Mouse (Mus musculus): ENCODE data around the gene Vtcn1.

DNA sequence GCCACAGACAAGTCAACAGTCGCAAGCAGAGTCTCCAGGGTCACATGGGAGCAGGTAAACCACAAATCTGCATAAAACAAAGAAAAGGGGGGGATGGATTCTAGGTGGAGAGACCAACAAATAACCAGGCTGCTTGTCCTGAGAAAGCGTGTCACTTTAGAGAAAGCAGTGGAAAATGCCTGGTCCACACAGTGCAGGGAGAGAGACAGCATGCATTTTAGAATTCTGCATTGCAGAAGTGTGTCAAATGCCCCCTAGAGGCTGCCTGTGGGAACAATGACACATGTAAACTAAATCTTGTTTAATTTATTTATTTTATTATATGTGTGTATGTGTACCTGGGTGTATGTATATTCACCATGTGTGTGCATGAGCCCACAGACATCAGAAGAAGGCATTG, 4.0 kb upstream of the Vtcn1 start:
- peak; percentile 47 for TF ChIP-seq CTCF (conservative IDR thresholded peaks at IDR 0.05; ENCODE audit: low read length)
- TF ChIP-seq POU5F1 (IDR thresholded peaks at IDR 0.05; ENCODE audit: borderline replicate concordance, low read length) = no peak

Measured in E14TG2a.4 (cell line).